Mouse (Mus musculus) kidney, embryonic 14.5 days (tissue): ENCODE measurements around the gene Ino80d. TPM values are rescaled to one million over a fixed set of nuclear protein-coding genes. Genes with fewer than 3 reads are reported as not detected.

Source experiments
- ATAC-seq: fragments of 200-750 bp; cut with Nextera tagmentation; 2 replicates; pipeline ENCODE4 v1.8.0; 2017; ENCODE audit warnings: moderate number of reproducible peaks, mild to moderate bottlenecking, moderate TSS enrichment, moderate library complexity; ENCODE audit not compliant: low FRiP score, low TSS enrichment
- H3K27ac ChIP-seq: fragments of 300-500 bp; sonication (generic); 2 replicates; pipeline ENCODE4 v1.5.1; 2014; ENCODE audit warnings: low read depth, mild to moderate bottlenecking, low read length, moderate library complexity, mixed read lengths
- H3K27me3 ChIP-seq: fragments of 300-500 bp; sonication (generic); 2 replicates; pipeline ENCODE4 v1.6.1; 2014; ENCODE audit warnings: mild to moderate bottlenecking, low read length; ENCODE audit not compliant: control insufficient read depth, insufficient read depth
- H3K36me3 ChIP-seq: fragments of 300-500 bp; sonication (generic); 2 replicates; pipeline ENCODE4 v1.6.1; 2014; ENCODE audit warnings: low read length, mixed read lengths; ENCODE audit not compliant: control insufficient read depth, insufficient read depth
- H3K4me1 ChIP-seq: fragments of 300-500 bp; sonication (generic); 2 replicates; pipeline ENCODE4 v1.6.1; 2014; ENCODE audit warnings: low read length, mixed read lengths; ENCODE audit not compliant: control insufficient read depth, insufficient read depth
- H3K4me2 ChIP-seq: fragments of 300-500 bp; sonication (generic); replicated peaks from 2 replicates; pipeline ENCODE4 v1.6.1; 2014; ENCODE audit warnings: low read depth, mild to moderate bottlenecking, low read length
- H3K4me3 ChIP-seq: fragments of 300-500 bp; sonication (generic); 2 replicates; pipeline ENCODE4 v1.5.1; 2014; ENCODE audit warnings: mild to moderate bottlenecking, low read length
- H3K9ac ChIP-seq: fragments of 300-500 bp; sonication (generic); 2 replicates; pipeline ENCODE4 v1.6.1; 2014; ENCODE audit warnings: low read depth, mild to moderate bottlenecking, low read length, moderate library complexity
- H3K9me3 ChIP-seq: fragments of 300-500 bp; sonication (generic); 2 replicates; pipeline ENCODE4 v1.6.1; 2016; ENCODE audit warnings: low read length; ENCODE audit not compliant: control insufficient read depth
- WGBS: fragments of 180-500 bp; shearing (Covaris S2); extraction: QIAGEN DNeasy Blood & Tissue Kit; methylation state at CpG from one replicate; pipeline ENCODE4 v1.1.7; 2014; 5-methylcytosine and 5-hydroxymethylcytosine counted together
- polyA plus RNA-seq: library from polyadenylated mRNA; unstranded; fragments of >200 nt; fragmentation: Nextera tagmentation; extraction: Ambion mirVana; gene quantifications from 2 replicates; pipeline ENCODE4 v1.2.1, GENCODE M21; 2014

Ino80d gene
- polyA plus RNA-seq, 1 experiment from 2014 or later, result 16.5 TPM

DNA sequence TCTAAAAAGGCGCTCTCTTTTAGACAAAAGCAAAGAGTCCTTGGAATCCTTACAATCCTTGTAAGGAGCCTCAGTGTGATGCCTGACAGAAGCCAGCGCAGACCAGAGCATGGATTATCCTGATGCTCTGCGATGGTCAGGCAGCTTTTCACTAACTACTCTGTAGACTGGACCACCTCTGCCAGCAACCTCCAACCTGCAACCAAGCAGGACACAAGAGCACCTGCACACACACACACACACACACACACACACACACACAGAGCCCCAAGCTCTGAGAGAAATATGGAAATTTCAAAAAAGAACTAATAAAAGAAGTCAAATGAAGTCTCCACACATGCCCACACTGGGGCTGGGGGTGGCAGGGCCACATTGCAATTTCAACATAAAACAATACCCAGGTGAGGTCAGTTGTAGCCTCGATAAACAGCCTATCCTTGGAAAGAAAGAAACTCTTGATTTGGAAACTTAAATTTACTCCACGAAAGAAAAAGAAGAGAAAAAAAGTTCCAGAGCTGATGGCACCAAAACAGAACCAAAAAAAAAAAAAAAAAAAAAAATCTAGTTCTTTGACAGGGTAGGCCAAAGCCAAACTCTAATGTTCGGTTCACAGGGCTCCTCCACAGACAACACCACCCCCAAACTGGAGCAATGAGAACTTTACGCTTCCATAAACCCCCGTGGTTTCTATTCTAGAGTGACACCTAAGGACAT is 2.2 kb downstream of the Ino80d start:
- Histone ChIP-seq H3K27ac (peak overlapping the region; percentile 99), H3K4me3 (peak overlapping the region; percentile 82), H3K9me3 (no peaks in the 10 kb centered on the region), H3K4me2 (peak overlapping the region; percentile 78), H3K27me3 (no peaks in the 10 kb centered on the region), H3K4me1 (peaks cover 21% of the 10 kb centered on the region; the same call in 1 of the 2 replicates), H3K36me3 (no peaks in the 10 kb centered on the region), H3K9ac (peak overlapping the region; percentile 100; the same call in 1 of the 2 replicates)
- ATAC-seq, result no peak
- WGBS, result 44% methylated on average over 8 of the region's 8 CpGs

- Histone ChIP-seq H3K9ac (no peak overlapping the region), H3K4me2 (no peak overlapping the region), H3K36me3 (peaks cover 2% of the 10 kb centered on the region; the same call in 1 of the 2 replicates), H3K4me1 (peaks cover 17% of the 10 kb centered on the region; the same call in 1 of the 2 replicates), H3K4me3 (no peak overlapping the region), H3K27me3 (no peaks in the 10 kb centered on the region), H3K9me3 (no peaks in the 10 kb centered on the region), H3K27ac (peak overlapping the region; percentile 47; the same call in 1 of the 2 replicates)
- 47% methylated on average over 7 of the region's 7 CpGs for WGBS
- ATAC-seq, result no peak
These were observed 3.8 kb downstream of the Ino80d start for GRCm38 (mm10) chr1:63110536-63111285.

GRCm38 (mm10) chr1:63107614-63108327 is 6.7 kb downstream of the Ino80d start:
- no peak overlapping the region for H3K27ac ChIP-seq
- H3K27me3 ChIP-seq, result no peaks in the 10 kb centered on the region
- H3K9ac ChIP-seq, result no peak overlapping the region
- no peak for ATAC-seq
- H3K4me2 ChIP-seq, result no peak overlapping the region
- peaks cover 17% of the 10 kb centered on the region; the same call in 1 of the 2 replicates for H3K4me1 ChIP-seq
- WGBS, result 65% methylated on average over 6 of the region's 6 CpGs
- peaks cover 21% of the 10 kb centered on the region; the same call in 1 of the 2 replicates for H3K36me3 ChIP-seq
- H3K9me3 ChIP-seq, result no peaks in the 10 kb centered on the region
- H3K4me3 ChIP-seq, result no peak overlapping the region

DNA sequence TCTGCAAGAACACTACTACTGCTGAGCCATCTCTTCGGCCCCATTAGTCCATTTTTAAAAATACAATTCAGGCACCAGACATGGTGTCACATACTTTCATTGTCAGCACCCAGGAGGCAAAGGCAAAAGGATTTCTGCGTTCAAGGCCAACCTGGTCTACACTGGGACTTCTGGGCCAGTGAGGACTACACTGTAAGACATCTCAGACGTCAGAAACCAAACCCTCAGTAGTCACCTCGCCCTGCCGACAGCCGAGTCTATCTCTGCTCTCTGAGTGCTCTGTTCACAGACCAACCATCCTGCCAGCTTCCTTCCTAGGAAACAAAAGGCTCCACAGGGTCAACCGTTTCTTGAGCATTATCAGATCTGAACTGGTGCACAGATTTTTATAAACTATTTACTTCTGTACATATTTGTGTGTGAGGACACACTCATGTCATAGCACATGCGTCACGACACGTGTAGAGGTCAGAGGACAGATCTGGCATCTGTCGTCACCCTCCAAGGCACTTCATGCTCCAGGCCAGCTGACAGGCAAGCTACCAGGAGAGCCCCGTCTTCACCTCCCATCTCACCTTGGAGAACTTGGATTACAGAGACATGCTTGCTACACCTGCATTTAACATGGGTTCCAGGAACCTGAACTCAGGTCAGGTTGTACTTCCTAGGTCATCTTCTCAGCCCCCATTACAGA is 11.6 kb downstream of the Ino80d start:
- no peak for ATAC-seq
- Histone ChIP-seq H3K27ac (no peak overlapping the region), H3K9me3 (no peaks in the 10 kb centered on the region), H3K9ac (no peak overlapping the region), H3K4me3 (no peak overlapping the region), H3K27me3 (no peaks in the 10 kb centered on the region), H3K4me2 (no peak overlapping the region), H3K4me1 (no peaks in the 10 kb centered on the region), H3K36me3 (peaks cover 50% of the 10 kb centered on the region)
- WGBS, result 90% methylated on average over 12 of the region's 12 CpGs

DNA sequence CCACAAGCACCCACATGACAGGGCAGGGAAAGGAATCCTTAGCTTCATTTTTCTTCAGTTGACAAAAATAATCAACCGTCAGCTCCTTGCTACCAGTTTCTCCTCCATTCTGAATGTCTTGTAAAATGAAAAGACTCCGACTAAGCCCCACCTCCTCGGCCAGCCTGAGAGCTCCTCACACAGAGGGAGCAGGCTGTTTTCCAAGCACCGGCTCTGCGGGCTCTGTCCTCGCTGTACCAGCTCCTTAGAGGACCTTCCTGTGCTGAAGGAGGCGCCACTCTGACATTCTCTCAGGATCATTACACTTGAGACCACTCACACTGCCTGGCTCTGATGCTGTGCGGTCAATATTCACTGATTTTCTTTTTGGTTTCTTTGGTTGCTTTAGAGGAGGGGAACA is 14.3 kb downstream of the Ino80d start:
- H3K4me1 ChIP-seq, result no peaks in the 10 kb centered on the region
- no peak overlapping the region for H3K4me2 ChIP-seq
- ATAC-seq, result no peak
- no peak overlapping the region for H3K9ac ChIP-seq
- H3K27me3 ChIP-seq, result no peaks in the 10 kb centered on the region
- no peaks in the 10 kb centered on the region for H3K9me3 ChIP-seq
- H3K27ac ChIP-seq, result no peak overlapping the region
- WGBS, result 94% methylated on average over 8 of the region's 8 CpGs
- no peak overlapping the region for H3K4me3 ChIP-seq
- H3K36me3 ChIP-seq, result peaks cover 63% of the 10 kb centered on the region

GRCm38 (mm10) chr1:63098831-63099230 is 15.6 kb downstream of the Ino80d start:
- H3K4me3 ChIP-seq, result no peak overlapping the region
- H3K36me3 ChIP-seq, result peaks cover 60% of the 10 kb centered on the region
- H3K4me2 ChIP-seq, result no peak overlapping the region
- no peak overlapping the region for H3K9ac ChIP-seq
- H3K27ac ChIP-seq, result no peak overlapping the region
- H3K4me1 ChIP-seq, result no peaks in the 10 kb centered on the region
- ATAC-seq, result no peak
- WGBS, result 83% methylated on average over 4 of the region's 4 CpGs
- no peaks in the 10 kb centered on the region for H3K9me3 ChIP-seq
- no peaks in the 10 kb centered on the region for H3K27me3 ChIP-seq

GRCm38 (mm10) chr1:63096071-63096470 is 18.4 kb downstream of the Ino80d start:
- Histone ChIP-seq H3K4me2 (no peak overlapping the region), H3K27ac (no peak overlapping the region), H3K27me3 (no peaks in the 10 kb centered on the region), H3K4me1 (no peaks in the 10 kb centered on the region), H3K4me3 (no peak overlapping the region), H3K9me3 (no peaks in the 10 kb centered on the region), H3K36me3 (peaks cover 63% of the 10 kb centered on the region), H3K9ac (no peak overlapping the region)
- ATAC-seq, result no peak
- 71% methylated on average over 5 of the region's 5 CpGs for WGBS

GRCm38 (mm10) chr1:63089795-63090194 is 24.7 kb downstream of the Ino80d start:
- no peaks in the 10 kb centered on the region for H3K4me1 ChIP-seq
- no peak overlapping the region for H3K9ac ChIP-seq
- no peaks in the 10 kb centered on the region for H3K9me3 ChIP-seq
- H3K4me2 ChIP-seq, result no peak overlapping the region
- peaks cover 72% of the 10 kb centered on the region for H3K36me3 ChIP-seq
- WGBS, result 95% methylated on average over 5 of the region's 5 CpGs
- no peak overlapping the region for H3K4me3 ChIP-seq
- H3K27ac ChIP-seq, result no peak overlapping the region
- ATAC-seq, result no peak
- no peaks in the 10 kb centered on the region for H3K27me3 ChIP-seq
